Mouse (Mus musculus) adrenal gland (tissue): Measurements from ENCODE around the gene Qrich2.
"Not testable (repeated sequence)": the region's sequence is repeated elsewhere in the genome, so short reads cannot be mapped to it uniquely, and the experiment has no call there.

Source experiments
- intact Hi-C: fragments of 180-260 bp; cut with DNase I; formaldehyde crosslinking; loops from one replicate; pipeline ENCODE4 v1.15.1; 2025

The Qrich2 gene

GRCm38 (mm10) chr11:116431428-116432077 is 34.5 kb downstream of the Qrich2 start:
- intact Hi-C loops: no loop called here

GRCm38 (mm10) chr11:116430723-116431427 is 35.2 kb downstream of the Qrich2 start:
- intact Hi-C loops: no loop called here

GRCm38 (mm10) chr11:116429862-116430613 is 36.0 kb downstream of the Qrich2 start:
- intact Hi-C loops: no loop called here

GRCm38 (mm10) chr11:116428872-116429859 is 36.9 kb downstream of the Qrich2 start:
- intact Hi-C loops: no loop called here

- intact Hi-C loops: no loop called here
These were observed 39.0 kb downstream of the Qrich2 start for GRCm38 (mm10) chr11:116426852-116427575.

- intact Hi-C loops: not testable (repeated sequence)
These were observed 39.7 kb downstream of the Qrich2 start for GRCm38 (mm10) chr11:116426328-116426727.

GRCm38 (mm10) chr11:116424621-116425407 is 41.2 kb downstream of the Qrich2 start:
- intact Hi-C loops: no loop called here

GRCm38 (mm10) chr11:116423782-116424620 is 42.0 kb downstream of the Qrich2 start:
- intact Hi-C loops: no loop called here

GRCm38 (mm10) chr11:116423214-116423613 is 42.8 kb downstream of the Qrich2 start:
- intact Hi-C loops: no loop called here

- intact Hi-C loops: no loop called here
These were observed 43.5 kb downstream of the Qrich2 start for GRCm38 (mm10) chr11:116422562-116422961.

- intact Hi-C loops: no loop called here
These were observed 44.9 kb downstream of the Qrich2 start for GRCm38 (mm10) chr11:116421102-116421501.

GRCm38 (mm10) chr11:116418841-116419462 is 47.1 kb downstream of the Qrich2 start:
- intact Hi-C loops: no loop called here

- intact Hi-C loops: no loop called here
These were observed 47.7 kb downstream of the Qrich2 start for GRCm38 (mm10) chr11:116418194-116418840.

GRCm38 (mm10) chr11:116417054-116417453 is 49.0 kb downstream of the Qrich2 start:
- intact Hi-C loops: no loop called here

- intact Hi-C loops: no loop called here
These were observed 49.7 kb downstream of the Qrich2 start for GRCm38 (mm10) chr11:116416196-116416943.

- intact Hi-C loops: no loop called here
These were observed 52.4 kb downstream of the Qrich2 start for GRCm38 (mm10) chr11:116413631-116414022.
